Mouse (Mus musculus) thymus, postnatal 14 days (tissue): ENCODE measurements around the gene Irak2.
A peak's percentile ranks its signal among the peaks of the same experiment; 100 is the strongest.
"Not testable (repeated sequence)": the region's sequence is repeated elsewhere in the genome, so short reads cannot be mapped to it uniquely, and the experiment has no call there.

ENCODE experiments used
- DNase-seq: peaks from one replicate; pipeline ENCODE4 v3.0.0; 2021

The Irak2 gene

GRCm38 (mm10) chr6:113668287-113669154 is 30.3 kb downstream of the Irak2 start:
- DNase-seq, result peak; percentile 60

DNA sequence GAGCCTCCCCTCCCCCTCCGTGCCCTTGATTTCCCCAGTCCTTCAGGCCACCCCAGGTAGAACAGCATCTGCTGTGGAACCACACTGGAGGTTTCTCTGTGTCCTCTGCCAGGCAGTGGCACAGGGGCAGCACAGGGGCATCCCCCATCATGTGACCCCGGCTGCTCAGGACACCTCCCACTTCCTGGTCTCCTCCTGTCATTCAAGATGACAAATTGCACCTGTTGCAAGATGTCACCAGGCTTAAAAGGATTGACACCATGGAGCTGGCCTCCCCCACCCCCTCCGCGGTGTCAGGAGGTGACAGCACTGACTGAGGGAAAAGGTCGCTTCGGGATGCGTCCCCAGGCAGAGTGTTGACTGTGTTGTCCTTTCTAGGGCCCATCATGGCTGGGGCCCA is 31.6 kb downstream of the Irak2 start:
- DNase-seq, result peak; percentile 68

- not testable (repeated sequence) for DNase-seq
These were observed 33.8 kb downstream of the Irak2 start for GRCm38 (mm10) chr6:113672029-113672428.

- DNase-seq, result no peak
These were observed 34.7 kb downstream of the Irak2 start for GRCm38 (mm10) chr6:113672989-113673388.

DNA sequence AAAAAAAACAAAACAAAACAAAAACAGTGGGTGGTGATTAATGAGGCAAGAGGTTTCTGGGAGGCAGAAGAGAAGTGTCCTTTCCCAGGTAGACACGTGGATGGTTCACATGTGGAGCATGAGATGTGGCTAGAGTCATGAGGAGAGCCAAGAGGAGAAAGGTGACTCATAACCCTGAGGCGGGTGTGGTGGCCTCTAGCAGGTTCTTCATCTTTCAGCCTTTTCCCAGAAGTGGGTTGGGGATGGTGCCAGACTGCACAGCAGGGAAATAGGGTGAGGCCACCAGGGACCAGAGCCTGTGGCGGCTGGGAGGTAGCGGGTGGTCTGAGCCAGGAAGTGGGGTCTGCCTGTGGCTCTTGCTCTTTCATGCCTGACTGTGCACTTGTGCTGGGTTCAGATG is 37.0 kb downstream of the Irak2 start:
- DNase-seq, result no peak

GRCm38 (mm10) chr6:113675991-113676390 is 37.7 kb downstream of the Irak2 start:
- no peak for DNase-seq

DNA sequence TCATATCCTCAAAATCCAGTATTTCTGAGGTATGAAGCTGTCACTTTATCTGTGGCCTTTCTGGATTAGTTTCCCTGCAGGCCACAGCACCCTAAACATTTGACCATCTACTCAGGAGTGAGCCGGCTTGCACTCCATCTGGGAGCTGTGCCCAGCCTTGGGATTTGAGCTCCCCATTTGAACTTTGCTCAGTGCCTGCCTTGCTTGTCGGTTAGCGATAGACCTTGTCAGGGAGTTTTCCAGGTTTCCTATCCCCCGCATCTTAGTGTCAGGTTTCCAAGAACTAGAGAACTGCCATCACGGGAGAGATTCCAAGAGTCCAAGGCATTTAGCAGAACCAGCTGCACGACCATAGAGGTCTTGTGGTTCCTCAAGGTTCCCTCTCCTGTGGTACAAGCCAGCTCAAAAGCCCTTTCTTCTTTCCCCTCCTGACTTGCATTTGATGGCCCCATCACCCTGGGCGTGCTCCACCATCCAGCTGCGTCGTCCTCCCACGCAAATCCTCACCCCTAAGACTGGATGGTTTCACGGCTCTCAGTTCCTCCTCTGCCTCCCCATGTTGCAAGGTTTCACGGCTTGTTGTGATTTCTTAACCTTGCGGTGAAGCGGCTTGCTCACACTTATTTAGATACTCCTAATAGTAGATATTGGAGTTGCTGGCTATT is 38.9 kb downstream of the Irak2 start:
- DNase-seq, result no peak

DNA sequence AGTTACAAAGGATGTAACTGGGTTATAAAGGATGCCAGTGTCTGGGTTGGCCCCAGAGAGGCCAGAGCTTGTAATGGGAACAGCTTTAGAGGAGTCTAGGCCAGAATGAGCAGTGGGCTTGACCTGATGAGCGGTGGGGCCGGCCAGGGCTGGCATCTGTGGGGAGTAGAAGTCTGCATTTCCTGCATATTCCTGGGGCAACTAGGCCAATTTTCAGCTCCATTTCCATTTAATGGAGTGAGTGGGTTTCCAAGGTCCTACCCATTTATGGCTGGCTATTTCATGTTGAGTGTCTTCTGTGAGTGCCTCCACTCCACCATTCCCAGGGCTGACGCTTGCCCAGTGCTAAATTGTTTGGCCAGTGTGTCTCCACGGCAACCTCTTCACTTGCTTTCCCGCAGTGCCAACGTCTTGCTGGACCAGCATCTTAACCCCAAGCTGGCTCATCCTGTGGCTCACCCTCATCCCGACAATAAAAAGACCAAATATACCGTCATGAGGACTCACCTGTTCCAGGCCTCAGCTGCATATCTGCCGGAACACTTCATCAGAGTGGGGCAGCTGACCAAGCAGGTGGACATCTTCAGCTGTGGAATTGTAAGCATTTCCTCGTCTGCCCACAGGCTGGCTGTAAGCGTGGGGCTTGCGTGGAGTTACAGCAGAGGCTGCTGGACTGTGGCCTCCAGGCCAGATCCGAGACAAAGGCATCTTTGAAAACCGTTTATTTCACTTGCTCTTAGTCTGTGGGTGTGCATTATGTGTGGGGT is 40.2 kb downstream of the Irak2 start:
- no peak for DNase-seq

GRCm38 (mm10) chr6:113679993-113680566 is 41.8 kb downstream of the Irak2 start:
- no peak for DNase-seq

DNA sequence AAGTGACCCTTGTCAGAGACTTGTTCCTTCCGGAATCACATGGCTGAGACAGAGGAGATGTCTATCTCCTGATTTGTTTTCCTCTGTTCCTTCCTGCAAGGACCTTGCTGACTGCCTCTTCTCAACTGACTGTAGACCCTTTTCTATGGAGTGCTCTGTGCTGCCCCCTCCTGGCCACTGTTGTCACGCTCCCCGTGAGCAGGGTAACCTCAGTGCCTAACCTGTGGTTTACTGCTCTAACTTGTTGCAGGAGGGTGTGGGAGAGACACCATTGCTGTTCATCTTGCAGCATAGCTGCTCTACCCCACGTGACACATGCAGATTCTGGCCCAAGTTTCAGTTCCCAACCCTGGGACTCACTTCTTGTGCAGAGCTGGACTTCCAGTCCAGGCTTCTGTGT is 43.0 kb downstream of the Irak2 start:
- peak; percentile 94 for DNase-seq

DNA sequence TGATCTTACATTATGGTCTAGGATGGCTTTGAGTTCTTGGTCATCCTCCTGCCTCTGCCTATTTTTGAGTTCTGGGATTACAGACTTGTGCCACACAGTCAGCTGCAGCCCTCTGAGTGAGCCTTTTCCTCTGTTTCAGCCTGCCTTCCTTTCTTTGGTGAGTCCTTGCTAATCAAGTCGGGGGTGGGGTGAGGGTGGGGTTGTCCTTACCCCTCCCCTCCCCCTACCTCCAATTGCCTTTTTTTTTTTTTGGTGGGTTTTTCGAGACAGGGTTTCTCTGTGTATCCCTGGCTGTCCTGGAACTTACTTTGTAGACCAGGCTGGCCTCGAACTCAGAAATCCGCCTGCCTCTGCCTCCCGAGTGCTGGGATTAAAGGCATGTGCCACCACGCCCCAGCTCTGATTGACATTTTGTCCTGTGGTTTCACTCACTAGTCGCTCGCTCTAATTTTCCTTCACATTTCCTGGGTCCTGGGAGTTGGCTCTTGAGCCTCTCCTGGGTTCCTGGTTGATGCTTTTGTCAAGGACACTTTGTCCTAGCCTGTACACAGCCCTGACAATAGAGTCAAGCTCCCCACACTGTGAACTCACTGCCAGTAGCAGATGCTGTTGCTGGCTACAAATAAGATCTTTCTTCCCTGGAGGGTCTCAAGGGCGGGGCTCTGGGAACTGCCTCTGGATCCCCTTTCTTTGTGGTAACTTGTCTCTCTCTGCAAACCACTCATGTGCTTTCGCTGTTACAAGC is 45.0 kb downstream of the Irak2 start:
- DNase-seq, result no peak

- DNase-seq, result no peak
These were observed 48.4 kb downstream of the Irak2 start for GRCm38 (mm10) chr6:113686551-113687125.

- DNase-seq, result no peak
These were observed 51.7 kb downstream of the Irak2 start for GRCm38 (mm10) chr6:113690008-113690399.

- peak; percentile 41 for DNase-seq
These were observed 52.3 kb downstream of the Irak2 start for GRCm38 (mm10) chr6:113690400-113691083.

DNA sequence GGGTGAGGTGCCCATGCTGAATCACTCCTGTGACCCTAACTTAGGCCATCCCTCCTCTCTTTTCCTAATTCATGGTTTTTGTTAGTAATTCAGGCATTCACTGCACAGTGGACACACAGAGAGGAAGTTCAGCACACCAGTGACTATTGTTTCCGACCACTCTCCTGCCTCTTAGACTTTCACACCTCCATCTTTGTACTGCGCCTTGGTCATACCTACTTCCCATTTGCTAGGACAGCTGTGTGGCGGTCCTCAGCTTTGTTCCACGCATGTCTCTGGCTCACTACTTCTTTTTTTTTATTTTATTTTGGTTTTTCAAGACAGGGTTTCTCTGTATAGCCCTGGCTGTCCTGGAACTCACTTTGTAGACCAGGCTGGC is 52.8 kb downstream of the Irak2 start:
- DNase-seq, result no peak

- DNase-seq, result no peak
These were observed 54.4 kb downstream of the Irak2 start for GRCm38 (mm10) chr6:113692661-113693133.

GRCm38 (mm10) chr6:113693377-113693776 is 55.1 kb downstream of the Irak2 start:
- no peak for DNase-seq

GRCm38 (mm10) chr6:113695203-113695602 is 56.9 kb downstream of the Irak2 start:
- no peak for DNase-seq

DNA sequence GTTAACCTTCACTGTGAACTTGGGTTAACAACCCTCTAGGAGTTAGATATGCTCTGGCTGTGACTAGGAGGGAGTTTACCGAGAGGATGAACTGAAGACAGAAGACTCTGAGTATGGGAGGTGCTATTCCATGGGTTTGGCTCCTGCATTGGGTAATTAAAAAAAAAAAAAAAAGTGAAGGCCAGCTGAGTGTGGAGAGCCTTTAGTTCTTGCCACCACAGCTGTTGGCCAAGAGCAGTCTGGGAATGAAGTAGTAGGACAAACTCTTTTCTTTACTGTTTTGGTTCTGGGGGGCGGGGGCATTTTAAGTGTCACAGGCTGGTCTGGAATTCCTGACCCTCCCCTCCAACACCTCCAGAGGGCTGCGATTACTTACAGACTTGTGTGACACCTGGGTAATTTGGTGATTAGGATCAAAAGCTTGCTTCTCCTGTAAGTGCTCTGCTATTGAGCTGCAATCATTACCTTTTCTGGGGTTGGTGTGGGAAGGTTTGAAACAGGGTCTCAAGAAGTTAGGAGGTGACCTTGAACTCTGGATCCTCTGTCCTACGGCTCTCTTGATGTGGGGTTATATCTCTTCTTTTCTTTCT is 57.6 kb downstream of the Irak2 start:
- no peak for DNase-seq

- peak; percentile 96 for DNase-seq
These were observed 58.4 kb downstream of the Irak2 start, which contains the start of gene Tatdn2 for GRCm38 (mm10) chr6:113696582-113697221. Gene Tatdn2, plus strand, starts transcription at chr6:113697050.
